Mouse (Mus musculus) kidney, postnatal 25 days (tissue): ENCODE measurements around the gene Gm13539.
A peak's percentile ranks its signal among the peaks of the same experiment; 100 is the strongest.
"Not testable (repeated sequence)": the region's sequence is repeated elsewhere in the genome, so short reads cannot be mapped to it uniquely, and the experiment has no call there.

Experiments
- DNase-seq, 2 experiments: peaks; one replicate each; pipeline ENCODE4 v3.0.0; 2021; ENCODE audit warnings: mixed read lengths in 2 of 2

The Gm13539 gene

DNA sequence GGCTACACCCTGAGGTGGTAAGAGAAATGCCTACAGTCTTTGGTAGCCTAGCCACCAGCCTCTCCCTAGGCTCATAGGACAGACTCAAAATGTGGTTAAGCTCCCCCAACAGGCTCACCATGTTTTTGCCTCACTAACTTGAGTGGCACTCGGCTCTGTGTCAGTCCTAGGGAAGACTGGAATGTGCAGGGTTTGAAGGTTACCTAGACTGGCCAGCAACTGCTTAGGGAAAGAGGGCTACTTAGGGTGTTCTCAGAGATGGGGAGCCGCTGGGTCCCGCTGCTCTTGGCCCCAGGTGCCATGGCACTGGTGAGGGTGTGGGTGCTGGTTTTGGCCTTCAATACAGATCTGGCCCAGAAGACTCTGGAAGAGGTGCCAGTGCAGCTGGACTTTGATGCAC, at the start of gene Gm13539:
Gene Gm13539 (plus strand): TSS at position 301 of the 400 bp plus-strand sequence.
- DNase-seq: no peak

DNA sequence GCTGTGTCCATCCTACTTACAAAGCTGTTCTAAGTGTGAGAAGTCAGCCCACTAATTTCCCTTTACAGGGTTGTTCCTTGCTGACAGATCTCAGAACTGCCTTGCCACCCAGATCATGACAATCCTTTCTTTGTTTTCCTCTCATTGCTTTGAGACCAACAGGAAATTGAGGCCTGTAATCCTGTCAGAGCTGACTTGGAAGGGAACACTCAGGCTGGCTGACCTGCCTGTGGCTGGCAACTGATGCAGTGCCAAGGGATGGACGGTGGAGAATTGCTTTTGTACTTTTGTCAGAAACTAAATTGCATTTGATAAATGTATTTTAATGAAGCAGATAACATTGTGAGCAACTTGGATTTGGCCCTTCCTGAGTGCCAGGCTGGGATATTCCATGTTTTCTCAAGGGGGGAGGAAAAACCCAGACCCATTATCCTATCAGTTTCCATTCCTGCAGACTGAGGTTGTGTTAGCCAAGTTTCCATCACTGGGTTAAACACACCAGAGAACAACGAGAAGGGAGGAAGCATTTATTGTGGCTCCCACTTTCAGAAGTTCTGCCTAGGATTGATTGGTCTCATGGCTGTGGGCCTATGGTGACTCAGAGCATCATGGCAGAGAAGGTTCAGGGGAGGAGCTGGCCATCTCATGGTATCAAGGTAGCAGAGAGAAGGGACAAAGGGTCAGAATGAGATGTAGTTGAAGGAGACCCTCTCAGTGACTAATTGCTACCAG, 48.7 kb upstream of the Gm13539 start:
- DNase-seq: no peak

DNA sequence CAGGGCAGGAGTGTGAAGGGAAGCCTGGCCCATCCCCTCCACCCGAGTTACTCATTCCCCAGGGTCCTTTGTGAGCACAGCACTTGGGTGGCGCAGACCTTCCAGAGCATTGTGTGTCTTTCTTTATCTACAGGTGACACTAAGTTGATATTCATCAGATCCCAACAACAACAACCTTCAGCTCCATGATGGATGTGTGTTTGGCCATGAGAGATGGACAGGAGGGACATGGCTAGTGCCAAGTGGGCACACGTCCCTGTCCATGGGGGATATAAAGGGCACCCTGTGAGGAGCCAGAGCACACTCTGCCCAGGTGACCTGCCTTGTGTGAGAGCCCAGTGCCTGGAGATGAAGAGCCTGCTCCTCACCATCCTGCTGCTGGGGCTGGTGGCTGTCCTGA, 45.3 kb upstream of the Gm13539 start, which contains the start of gene Obp2b:
Gene Obp2b (plus strand): TSS at position 301 of the 400 bp plus-strand sequence.
- DNase-seq: not testable (repeated sequence)

DNA sequence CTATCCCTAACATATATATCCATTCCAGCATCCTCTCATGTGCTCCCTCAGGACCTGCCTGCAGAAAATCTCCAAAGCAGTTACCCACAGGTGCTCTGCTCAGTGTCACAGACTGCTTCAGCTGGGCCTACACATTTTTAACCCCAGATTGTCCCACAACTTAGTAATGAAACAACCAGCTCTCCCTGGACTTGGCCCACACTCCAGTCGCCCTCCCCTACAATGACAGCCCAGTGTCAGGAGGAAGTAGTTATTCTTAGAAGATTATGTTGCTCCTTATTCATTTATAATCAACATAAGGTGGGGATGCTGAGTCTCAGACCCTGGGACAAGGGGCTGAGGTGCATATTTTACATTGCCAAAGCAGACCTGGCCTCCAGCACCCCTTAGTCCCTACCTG, 40.4 kb upstream of the Gm13539 start:
- DNase-seq: no peak

DNA sequence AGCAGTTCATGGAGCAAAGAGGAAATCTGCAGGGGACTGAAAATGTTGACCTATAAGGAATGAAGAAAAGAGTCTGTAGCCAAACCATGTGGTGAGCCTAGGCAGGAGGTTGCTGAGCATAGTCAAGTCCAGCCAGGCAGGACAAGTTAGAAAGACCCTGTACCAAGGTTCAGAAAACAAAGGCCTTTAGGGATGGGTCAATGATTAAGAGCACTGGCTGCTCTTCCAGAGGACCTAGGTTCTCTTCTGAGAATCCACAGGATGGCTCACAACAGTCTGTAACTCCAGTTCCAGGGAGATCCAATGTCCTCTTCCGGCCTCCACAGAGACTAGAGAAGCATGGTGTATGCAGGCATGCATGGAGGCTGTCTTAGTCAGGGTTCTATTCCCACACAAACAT, 27.9 kb upstream of the Gm13539 start:
- no peak for DNase-seq

DNA sequence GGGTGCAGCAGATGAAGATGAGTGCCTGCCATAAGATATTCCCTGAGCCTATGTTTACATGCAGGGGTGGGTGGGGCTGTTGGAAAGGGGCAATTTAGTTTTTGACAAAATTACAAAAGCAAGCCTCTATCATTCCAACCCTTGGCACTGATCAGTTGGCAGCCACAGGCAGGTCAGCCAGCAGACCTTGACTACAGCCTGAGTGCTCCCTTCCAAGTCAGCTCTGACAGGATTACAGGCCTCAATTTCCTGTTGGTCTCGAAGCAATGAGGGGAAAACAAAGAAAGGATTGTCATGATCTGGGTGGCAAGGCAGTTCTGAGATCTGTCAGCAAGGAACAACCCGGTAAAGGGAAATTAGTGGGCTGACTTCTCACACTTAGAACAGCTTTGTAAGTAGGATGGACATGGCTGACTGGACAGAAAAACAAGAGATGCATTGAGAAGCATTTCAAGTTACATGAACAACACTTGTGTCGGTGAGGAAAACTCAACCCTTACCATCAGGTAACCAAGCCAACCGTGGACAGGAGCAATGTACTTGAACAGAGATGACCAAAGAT, 23.9 kb upstream of the Gm13539 start:
- DNase-seq: no peak

DNA sequence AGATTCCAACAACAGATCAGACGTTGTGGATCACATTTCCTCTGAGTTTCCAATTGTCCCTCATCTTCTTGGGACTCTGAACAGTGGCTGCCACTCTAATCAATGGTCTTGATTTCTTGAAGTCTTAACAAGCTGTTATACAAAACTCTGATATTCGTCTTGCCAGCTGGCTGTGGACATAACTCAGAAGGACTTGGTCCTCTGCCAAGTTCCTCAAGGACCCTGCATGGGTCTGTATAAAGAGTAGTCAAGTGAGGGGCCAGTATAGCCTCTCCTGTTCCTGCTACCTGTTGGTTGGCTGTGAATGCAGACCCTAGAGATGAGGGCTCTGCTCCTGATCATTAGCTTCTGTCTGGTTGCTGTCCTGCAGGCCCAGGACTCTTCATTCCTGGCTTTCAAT, 16.8 kb upstream of the Gm13539 start, which contains the start of gene Lcn3:
Gene Lcn3 (plus strand): TSS at position 301 of the 400 bp plus-strand sequence.
- DNase-seq: no peak

DNA sequence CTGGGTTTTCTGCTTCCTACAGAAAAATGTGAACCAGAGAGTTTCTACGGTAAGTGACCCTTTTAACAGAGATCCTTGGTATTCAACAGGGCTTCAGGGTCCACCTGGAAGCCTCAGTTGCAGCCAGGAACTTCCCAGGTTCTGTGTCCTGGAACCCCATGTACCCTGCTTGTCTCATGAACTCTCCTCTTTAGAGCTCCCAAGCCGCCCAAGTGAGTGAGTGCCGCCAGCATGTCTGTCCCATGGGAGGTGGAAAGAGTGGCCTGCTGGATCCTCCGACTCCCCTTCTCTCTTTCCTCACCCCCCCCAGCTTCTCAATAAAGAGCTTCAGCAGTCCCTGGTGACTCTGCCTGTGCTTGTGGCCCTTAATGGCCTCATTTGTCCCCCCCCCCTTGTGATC, 14.3 kb upstream of the Gm13539 start:
- DNase-seq: no peak

DNA sequence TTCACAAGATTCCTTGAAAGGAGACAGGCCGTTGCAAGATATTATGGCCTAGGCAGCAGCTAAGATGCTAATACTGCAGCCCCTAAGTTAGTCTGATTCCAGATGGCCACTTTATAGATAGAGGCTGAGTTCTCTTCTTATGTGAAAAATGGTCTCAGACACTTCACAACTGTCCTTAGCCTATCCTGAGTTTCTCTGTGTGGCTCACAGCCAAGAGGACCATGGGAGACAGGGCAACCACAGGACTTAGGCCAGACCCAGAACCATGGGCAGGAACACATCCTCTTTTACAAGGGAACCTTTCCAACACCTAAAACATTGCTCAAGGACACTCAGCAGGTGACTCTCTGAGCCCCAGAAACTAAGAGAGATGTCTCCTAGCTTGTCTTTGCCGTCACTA, 8.6 kb upstream of the Gm13539 start:
- no peak for DNase-seq

DNA sequence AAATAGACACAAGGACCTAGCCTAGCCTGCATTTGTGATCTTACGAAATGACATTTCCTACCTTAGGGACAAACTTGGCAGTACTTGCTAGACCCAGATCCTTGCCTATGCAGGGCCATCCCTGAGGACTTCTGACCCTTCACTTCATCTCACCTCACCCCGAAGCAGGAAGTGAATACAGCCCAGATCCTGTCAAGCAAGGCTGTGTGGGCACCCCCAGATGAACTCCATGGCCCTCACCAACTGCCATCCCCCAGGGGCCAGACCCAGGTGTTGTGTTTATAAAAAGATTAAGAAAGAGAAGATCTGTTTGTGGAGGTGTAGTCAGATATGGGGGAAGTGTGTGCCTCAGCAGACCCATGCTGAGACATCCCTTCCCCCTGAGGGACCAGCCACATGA, 7.4 kb upstream of the Gm13539 start:
- no peak for DNase-seq

DNA sequence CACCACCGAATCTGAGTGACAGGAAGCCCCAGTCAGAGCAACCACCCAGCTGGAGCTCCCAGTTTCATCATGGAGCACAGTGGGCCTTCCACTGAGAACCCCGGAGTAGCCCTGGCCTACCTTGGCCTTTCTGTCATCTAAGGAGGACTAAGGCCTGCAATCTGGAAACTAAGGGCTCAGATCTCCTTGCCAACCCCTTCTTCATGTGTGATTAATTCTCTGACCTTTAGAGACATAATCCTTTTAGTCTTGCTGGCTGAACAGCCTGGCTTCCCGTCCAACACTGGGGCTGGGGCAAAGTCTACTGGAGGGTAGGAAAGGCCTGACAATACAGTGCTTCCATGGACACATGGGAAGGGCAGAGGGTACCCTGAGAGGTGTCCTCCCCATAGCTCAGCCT, 6.1 kb upstream of the Gm13539 start:
- DNase-seq: peak in 1 of 2 experiments; percentile 3

DNA sequence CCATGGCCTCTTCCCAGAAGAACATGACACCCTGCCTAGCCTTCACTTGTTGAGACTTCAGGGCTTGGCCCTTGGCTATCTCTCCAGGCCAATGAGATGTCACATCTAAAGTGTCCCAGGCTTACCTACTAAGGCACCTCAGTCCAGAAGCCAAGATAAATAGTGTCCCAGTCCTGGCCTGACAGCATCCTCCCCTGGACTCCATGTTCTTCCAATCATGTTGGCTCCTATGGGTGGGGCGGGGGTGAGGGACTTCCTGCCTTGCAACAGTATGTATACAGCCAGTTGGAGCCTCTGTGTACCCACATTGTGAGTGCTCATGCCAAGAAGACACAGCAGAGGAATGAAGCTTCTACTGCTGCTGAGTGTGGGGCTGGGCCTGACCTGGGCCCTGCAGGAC, 5.3 kb upstream of the Gm13539 start, which contains the start of gene Lcn11:
Gene Lcn11 (plus strand): TSS at position 301 of the 400 bp plus-strand sequence.
- no peak for DNase-seq

DNA sequence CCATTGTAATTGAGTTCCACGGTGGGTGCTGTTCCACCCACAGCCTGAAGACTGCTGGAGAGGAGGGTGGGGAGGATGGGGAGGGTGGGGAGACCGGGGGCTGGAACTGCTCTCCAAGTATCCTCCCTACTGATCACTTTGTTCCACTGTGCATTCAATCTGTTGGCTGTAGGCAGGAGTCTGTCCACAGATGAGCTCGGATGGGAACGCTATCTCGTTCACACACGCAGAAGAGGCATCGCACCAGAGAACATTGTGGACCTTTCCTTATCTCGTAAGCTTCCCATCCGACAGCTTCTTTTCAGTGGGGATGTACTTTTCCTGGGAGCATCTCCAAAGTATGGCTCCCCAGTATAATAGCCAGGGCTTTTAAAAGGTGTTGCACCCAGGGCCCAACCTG, 3.0 kb upstream of the Gm13539 start:
- no peak for DNase-seq

DNA sequence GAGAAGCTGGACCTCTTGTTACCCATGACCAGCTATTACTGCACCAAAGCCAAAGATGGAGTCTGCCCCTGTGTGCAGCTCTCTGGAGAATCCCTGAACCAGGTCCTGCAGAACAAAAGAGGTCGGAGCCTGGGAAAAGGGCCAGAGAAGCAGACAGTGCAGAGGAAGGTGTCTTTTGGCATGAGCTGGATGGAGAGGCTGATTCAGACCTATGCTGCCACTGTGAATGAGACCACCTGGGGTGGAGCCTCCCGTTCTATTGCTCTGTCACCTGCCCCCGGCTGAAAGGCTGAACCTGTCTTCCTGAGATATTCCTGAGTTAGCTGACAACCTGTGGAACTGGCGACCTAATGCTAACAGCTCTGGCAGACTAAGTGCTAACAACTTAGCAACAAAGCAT, 1.1 kb upstream of the Gm13539 start:
- DNase-seq: no peak

DNA sequence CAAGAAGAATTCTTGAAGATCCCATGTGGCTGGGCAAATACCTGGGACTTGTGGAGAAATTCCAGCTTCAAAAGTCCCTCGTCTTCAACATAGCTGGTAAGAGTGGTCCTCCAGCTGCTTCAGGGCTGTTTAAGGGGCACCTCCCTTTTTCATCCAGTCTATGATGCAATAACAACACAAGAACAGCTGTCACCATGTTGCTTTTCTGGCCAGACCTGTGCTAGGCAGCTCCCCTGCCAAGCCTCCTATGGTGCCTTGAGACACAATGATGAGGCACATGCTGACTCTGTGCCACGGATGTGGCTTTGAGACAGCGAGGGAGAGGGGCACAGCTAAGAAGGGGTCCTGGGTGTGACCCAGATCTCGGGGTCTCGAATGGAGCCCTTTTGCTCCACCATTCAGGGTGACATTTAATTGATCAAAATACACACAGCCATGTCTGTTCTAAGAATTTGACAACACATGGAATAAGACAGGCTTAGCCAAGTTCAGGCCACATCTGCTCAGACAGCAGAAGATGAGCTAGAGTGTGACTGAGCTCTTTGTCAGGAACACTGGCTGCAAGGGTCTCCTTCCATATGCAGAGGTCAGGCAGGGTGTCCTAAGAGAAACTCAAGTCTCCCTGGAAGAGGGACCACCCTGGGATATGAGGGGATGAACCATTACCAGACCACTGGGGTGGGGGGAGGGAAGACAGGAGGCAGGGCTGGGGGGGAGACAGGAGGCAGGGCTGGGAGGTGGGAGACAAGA, 3.7 kb downstream of the Gm13539 start:
- DNase-seq: no peak

DNA sequence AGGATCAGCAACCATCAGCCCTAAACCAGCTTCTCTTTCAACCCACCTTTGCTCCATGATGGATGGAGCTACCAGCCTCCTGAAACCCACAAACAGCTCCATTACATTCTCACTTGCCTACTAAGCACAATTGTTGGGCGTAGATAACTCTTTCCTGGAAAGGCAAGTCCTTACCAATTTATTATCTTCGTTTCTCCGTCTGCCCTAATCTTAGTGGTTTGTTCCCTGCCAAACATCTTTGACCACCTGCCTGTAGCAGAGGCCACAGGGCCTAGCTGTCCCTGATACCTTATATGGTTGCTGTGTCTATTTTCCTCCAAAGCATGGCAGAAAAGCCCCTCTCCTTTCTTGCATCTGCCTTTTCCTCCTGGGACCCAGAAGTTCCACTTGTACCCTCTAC, 7.0 kb downstream of the Gm13539 start:
- no peak for DNase-seq

DNA sequence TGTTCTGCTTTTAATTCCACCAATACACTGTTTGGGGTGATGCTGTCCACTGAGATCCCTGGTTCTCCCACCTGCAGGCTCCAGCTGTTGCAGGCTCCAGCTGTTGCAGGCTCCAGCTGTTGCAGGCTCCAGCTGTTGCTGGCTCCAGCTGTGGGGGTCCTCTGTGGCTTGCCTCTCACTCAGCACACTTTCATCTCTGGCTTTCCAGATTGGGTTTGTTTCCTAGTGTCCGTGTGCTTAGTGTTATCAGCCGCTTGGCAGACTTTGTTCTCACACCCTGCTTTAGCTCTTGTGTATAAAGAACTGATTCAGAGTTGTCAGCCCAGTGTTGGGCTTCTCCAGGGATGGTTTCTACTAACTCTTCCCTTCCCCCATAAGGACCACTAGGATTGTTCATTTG, 15.6 kb downstream of the Gm13539 start:
- no peak for DNase-seq

DNA sequence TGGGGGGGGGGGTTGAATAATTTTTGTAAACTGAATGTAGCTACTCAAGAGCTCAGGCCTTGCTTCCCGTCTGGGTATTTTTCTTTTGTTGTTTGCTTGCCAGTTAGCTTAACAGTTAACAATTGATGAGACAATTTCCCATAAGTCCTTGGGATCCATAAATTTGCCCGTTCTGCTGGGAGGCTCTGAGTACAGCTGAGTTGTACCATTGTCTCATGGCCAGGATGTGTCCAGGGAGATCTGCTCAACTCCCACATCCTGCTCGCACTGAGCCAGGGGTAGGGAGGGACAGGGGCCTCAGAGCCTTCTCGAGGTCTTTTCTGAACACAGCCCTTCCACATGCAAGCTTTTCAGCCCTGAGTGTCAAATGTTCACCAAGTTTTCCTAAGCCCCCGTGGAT, 16.0 kb downstream of the Gm13539 start:
- DNase-seq: no peak

DNA sequence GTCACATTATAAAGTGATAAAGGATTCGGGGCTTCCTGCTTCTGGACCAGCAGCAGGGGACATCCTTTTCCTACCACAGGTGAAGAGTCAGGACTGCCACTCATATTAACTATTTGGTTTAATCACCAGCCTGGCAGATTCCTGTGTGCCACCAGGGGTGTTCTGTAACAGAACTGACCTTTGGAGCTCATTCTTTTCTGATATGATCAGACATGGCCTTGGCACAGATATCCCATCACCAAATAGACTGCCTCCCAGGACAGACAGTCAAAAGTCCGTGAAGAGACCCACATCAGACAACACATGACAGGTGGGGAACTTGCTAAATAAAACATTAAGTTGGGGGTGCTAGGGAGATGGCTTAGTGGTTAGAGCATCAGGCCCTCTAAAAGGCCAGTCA, 29.7 kb downstream of the Gm13539 start:
- DNase-seq: no peak

DNA sequence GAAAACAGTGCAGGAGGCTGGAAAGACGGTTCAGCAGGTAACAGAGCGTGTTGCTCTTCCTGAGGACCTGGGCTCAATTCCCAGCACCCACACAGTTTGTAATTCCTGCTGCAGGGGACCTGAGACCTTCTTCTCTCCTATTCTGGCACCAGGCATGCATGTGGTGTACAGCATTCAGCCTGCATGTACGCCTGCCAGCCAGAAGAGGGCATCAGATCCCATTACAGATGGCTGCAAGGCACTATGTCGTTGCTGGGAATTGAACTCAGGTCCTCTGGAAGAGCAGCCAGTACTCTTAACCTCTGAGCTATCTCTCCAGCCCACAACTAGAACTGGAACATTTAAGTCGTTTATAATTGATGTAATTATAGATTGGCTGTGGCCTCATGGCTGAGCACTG, 31.3 kb downstream of the Gm13539 start:
- no peak for DNase-seq

DNA sequence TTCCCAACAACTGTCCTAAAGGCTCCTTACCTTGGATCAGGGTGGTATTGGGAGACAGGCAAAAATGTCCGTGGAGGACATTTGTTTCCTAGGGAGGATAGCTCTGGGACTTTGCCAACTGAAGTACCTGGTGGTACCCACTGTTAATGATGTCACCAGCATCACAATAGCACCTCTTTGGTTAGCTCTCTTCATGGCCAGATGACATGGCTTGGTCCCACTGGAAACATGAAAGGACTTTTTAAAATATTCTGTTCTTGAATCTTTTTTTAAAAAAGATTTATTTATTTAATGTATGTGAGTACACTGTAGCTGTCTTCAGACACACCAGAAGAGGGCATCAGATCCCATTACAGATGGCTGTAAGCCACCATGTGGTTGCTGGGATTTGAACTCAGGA, 33.7 kb downstream of the Gm13539 start, which contains the start of gene Glt6d1:
Gene Glt6d1 (minus strand): TSS at position 101 of the 400 bp plus-strand sequence.
- not testable (repeated sequence) for DNase-seq

DNA sequence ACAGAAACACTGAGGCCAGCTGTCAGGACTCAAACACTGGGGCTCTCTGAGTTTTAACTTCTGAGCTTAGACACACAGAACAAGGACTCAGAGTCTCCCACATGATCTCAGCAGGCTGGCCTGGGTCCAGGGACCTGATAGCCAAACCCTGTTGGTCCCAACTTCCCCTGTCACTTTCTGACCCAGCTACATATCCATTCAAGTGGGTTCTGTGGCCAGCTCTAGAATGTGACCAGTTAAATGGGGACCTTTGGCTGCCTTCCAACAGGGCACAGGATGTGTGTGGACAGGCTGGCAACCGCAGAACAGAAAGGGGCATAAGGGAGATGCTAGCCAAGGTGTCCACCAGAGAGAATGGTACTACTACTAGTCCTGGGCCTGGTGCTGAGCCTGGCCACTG, 40.7 kb downstream of the Gm13539 start, which contains the start of gene Lcn9:
Gene Lcn9 (plus strand): TSS at position 348 of the 400 bp plus-strand sequence.
- DNase-seq: no peak

DNA sequence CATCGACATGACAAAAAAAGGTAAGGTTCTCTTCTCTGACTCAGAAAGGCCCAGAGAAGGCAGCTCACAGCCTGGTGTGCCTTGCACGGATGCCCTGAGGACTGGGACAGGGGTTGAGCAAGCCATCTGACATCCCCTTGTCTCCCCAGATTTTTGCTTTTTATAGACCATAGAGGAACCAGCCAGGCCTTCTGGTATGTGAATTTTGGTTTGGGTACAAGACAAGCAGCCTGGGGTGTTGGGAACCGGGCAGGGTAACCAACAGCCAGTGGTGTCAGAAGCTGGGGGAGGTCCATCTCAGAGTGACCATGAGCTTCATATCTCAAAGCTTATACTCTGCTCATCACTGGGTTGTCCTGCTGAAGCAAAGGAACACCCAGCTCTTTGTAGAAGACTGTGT, 42.7 kb downstream of the Gm13539 start:
- DNase-seq: no peak
